In the genomic region with DNA sequence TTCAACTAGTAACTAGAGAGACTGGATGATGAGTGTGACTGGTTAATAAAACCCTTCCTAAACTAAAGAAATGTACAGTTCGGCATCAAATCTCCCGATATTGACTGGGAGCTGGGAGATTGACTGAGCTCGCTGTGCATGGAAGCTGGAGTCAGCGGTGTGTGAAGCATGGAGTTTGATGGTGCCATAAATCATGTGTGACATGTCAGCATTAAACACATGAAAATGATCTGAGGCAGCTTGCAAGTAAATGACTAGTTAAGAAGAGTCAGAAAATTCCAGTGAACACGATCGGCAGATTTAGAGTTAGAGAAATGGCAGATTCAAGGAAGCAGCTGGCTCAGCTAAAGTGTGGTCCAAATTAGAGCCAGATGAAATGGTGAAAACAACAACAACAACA, we compare ENCODE assay signal across 24 mouse cellular contexts.
DNase-seq lines count a peak whose midpoint lies in the region; ATAC-seq and TF ChIP-seq lines count a peak whose summit lies in the region.
"Had no signal": no experiment of that assay in that cellular context is flagged by ENCODE, and none has a peak within 500 bp of the region (broad histone marks: within the 10 kb centered on the region; RNA-seq: fewer than 3 reads in every experiment).

No protein-coding gene starts in this region.

- no peak overlapping the region for H3K27ac ChIP-seq in intestine, embryonic 15.5 days
- no peak overlapping the region for H3K27ac ChIP-seq in intestine, postnatal 0 days (ENCODE audit: low read depth, low read length)
- no peak overlapping the region for H3K27ac ChIP-seq in intestine, embryonic 16.5 days (ENCODE audit: low read length)
- H3K27ac ChIP-seq in left cerebral cortex, adult 2 months: no peak overlapping the region
- H3K27ac ChIP-seq: embryonic facial prominence, embryonic 12.5 days; forebrain, embryonic 12.5 days; gastrocnemius, adult 2 months; limb, embryonic 15.5 days; liver, embryonic 14.5 days; midbrain, embryonic 13.5 days; stomach, embryonic 15.5 days had no signal

- ATAC-seq in intestine, embryonic 15.5 days: 0 out of 2 replicates have a peak, but pooled peaks have one; percentile 55
- ATAC-seq in intestine, postnatal 0 days: no peak
- ATAC-seq in intestine, embryonic 16.5 days: 0 out of 2 replicates have a peak, but pooled peaks have one; percentile 33
- ATAC-seq: midbrain, embryonic 13.5 days had no signal

- H3K9me3 ChIP-seq in intestine, embryonic 15.5 days: no peaks in the 10 kb centered on the region
- no peaks in the 10 kb centered on the region for H3K9me3 ChIP-seq in intestine, postnatal 0 days (ENCODE audit: control insufficient read depth)
- H3K9me3 ChIP-seq in intestine, embryonic 16.5 days (ENCODE audit: control insufficient read depth, low read length): no peaks in the 10 kb centered on the region
- H3K9me3 ChIP-seq: embryonic facial prominence, embryonic 12.5 days; forebrain, embryonic 12.5 days; limb, embryonic 15.5 days; stomach, embryonic 15.5 days had no signal

- no peaks in the 10 kb centered on the region for H3K36me3 ChIP-seq in intestine, embryonic 15.5 days
- no peaks in the 10 kb centered on the region for H3K36me3 ChIP-seq in intestine, postnatal 0 days (ENCODE audit: control insufficient read depth, insufficient read depth)
- H3K36me3 ChIP-seq in intestine, embryonic 16.5 days (ENCODE audit: control insufficient read depth, insufficient read depth, low read length): no peaks in the 10 kb centered on the region
- H3K36me3 ChIP-seq: embryonic facial prominence, embryonic 12.5 days; forebrain, embryonic 12.5 days; limb, embryonic 15.5 days; midbrain, embryonic 13.5 days; stomach, embryonic 15.5 days had no signal

- peak; percentile 38 for DNase-seq in embryo, embryonic 10 days (ENCODE audit: low spot score)
- DNase-seq in embryo, embryonic 9.5 days (ENCODE audit: extremely low spot score): no peak
- peak; percentile 5 for DNase-seq in brain, embryonic 14.5 days (ENCODE audit: low read depth)
- no peak for DNase-seq in left cerebral cortex, adult 2 months (ENCODE audit: extremely low spot score in 1 of 2, low spot score in 2 of 2)
- DNase-seq: adrenal gland, postnatal 10 days; cerebellum, adult 2 months; cerebellum, postnatal 25 days; gastrocnemius, adult 2 months; kidney, adult 11 months; kidney, postnatal 36 days; lung, embryonic 14.5 days; thymus, postnatal 25 days had no signal

- no peak for TF ChIP-seq CTCF in intestine, postnatal 0 days (IDR thresholded peaks at IDR 0.05; ENCODE audit: low read depth)
- no peak for TF ChIP-seq CTCF in brain, embryonic 14.5 days (IDR thresholded peaks at IDR 0.05; ENCODE audit: borderline replicate concordance, extremely low read depth, insufficient read depth, insufficient read length)
- TF ChIP-seq CTCF in left cerebral cortex, adult 2 months (IDR thresholded peaks at IDR 0.05): no peak

- H3K4me3 ChIP-seq in intestine, embryonic 15.5 days (replicated peaks): no peak overlapping the region
- no peak overlapping the region for H3K4me3 ChIP-seq in intestine, postnatal 0 days (ENCODE audit: low read depth, low read length)
- no peak overlapping the region for H3K4me3 ChIP-seq in intestine, embryonic 16.5 days (ENCODE audit: low read length)
- no peak overlapping the region for H3K4me3 ChIP-seq in left cerebral cortex, adult 2 months
- H3K4me3 ChIP-seq: embryonic facial prominence, embryonic 12.5 days; erythroblast, embryonic 14.5 days; forebrain, embryonic 12.5 days; gastrocnemius, adult 2 months; limb, embryonic 15.5 days; midbrain, embryonic 13.5 days; myocyte; stomach, embryonic 15.5 days had no signal

- H3K9ac ChIP-seq in intestine, embryonic 15.5 days: no peak overlapping the region
- no peak overlapping the region for H3K9ac ChIP-seq in intestine, postnatal 0 days (ENCODE audit: low read depth, low read length)
- H3K9ac ChIP-seq in intestine, embryonic 16.5 days (ENCODE audit: low read depth, low read length): no peak overlapping the region
- H3K9ac ChIP-seq: embryonic facial prominence, embryonic 12.5 days; forebrain, embryonic 12.5 days; limb, embryonic 15.5 days; liver, embryonic 14.5 days; lung, embryonic 14.5 days; midbrain, embryonic 13.5 days; stomach, embryonic 15.5 days had no signal

- intact Hi-C loops in left cerebral cortex, adult 2 months (cut with DNase I): no loop called here

- 50% methylated on average over 6 of the region's 6 CpGs for WGBS in intestine, embryonic 15.5 days
- WGBS in intestine, postnatal 0 days: 30% methylated on average over 6 of the region's 6 CpGs
- WGBS in intestine, embryonic 16.5 days: 59% methylated on average over 6 of the region's 6 CpGs

- TF ChIP-seq POLR2A in brain, embryonic 14.5 days (IDR thresholded peaks at IDR 0.05; ENCODE audit: borderline replicate concordance, extremely low read depth, insufficient read depth, insufficient read length, poor library complexity, severe bottlenecking): no peak

- no peak overlapping the region for H3K4me2 ChIP-seq in intestine, embryonic 15.5 days (replicated peaks)
- no peak overlapping the region for H3K4me2 ChIP-seq in intestine, postnatal 0 days (replicated peaks; ENCODE audit: low read depth)
- H3K4me2 ChIP-seq in intestine, embryonic 16.5 days (ENCODE audit: low read depth, low read length): no peak overlapping the region
- H3K4me2 ChIP-seq: embryonic facial prominence, embryonic 12.5 days; forebrain, embryonic 12.5 days; heart, embryonic 11.5 days; limb, embryonic 15.5 days; lung, embryonic 14.5 days; midbrain, embryonic 13.5 days; stomach, embryonic 15.5 days had no signal

- H3K27me3 ChIP-seq in intestine, embryonic 15.5 days (replicated peaks): no peaks in the 10 kb centered on the region
- H3K27me3 ChIP-seq in intestine, postnatal 0 days (replicated peaks; ENCODE audit: control insufficient read depth, insufficient read depth, low read length): no peaks in the 10 kb centered on the region
- H3K27me3 ChIP-seq in intestine, embryonic 16.5 days (replicated peaks; ENCODE audit: control insufficient read depth, insufficient read depth, low read length): no peaks in the 10 kb centered on the region
- H3K27me3 ChIP-seq: embryonic facial prominence, embryonic 12.5 days; forebrain, embryonic 12.5 days; limb, embryonic 15.5 days; midbrain, embryonic 13.5 days; stomach, embryonic 15.5 days had no signal

- no peaks in the 10 kb centered on the region; the same call in 1 of the 2 replicates for H3K4me1 ChIP-seq in intestine, embryonic 15.5 days (replicated peaks)
- H3K4me1 ChIP-seq in intestine, postnatal 0 days (replicated peaks; ENCODE audit: control insufficient read depth, insufficient read depth, low read length): no peaks in the 10 kb centered on the region
- H3K4me1 ChIP-seq in intestine, embryonic 16.5 days (ENCODE audit: control insufficient read depth, insufficient read depth, low read length): peaks cover 4% of the 10 kb centered on the region; the same call in 1 of the 2 replicates
- H3K4me1 ChIP-seq: embryonic facial prominence, embryonic 12.5 days; forebrain, embryonic 12.5 days; limb, embryonic 15.5 days; midbrain, embryonic 13.5 days; stomach, embryonic 15.5 days had no signal

Comparison
In these comparisons a context has a peak if more than half of its experiments do, and no peak if none do; other contexts are left out.
1. DNase-seq: peak in embryo, embryonic 10 days (single experiment) and brain, embryonic 14.5 days (single experiment); none in embryo, embryonic 9.5 days (single experiment) and left cerebral cortex, adult 2 months (0 of 2).